Mouse (Mus musculus) neural tube, embryonic 14.5 days (tissue): Measurements from ENCODE around the gene Tshr. TPM values are rescaled to one million over a fixed set of nuclear protein-coding genes. Genes with fewer than 3 reads are reported as not detected.

Experiments
- ATAC-seq: fragments of 200-750 bp; cut with Nextera tagmentation; 2 replicates; pipeline ENCODE4 v1.8.0; 2017; ENCODE audit warnings: low read depth, mild to moderate bottlenecking, moderate TSS enrichment, moderate library complexity
- H3K27ac ChIP-seq: fragments of 300-500 bp; sonication (generic); 2 replicates; pipeline ENCODE4 v1.5.1; 2014; ENCODE audit warnings: low read depth, mild to moderate bottlenecking, control low read depth, low read length, moderate library complexity, mixed read lengths
- H3K27me3 ChIP-seq: fragments of 300-500 bp; sonication (generic); 2 replicates; pipeline ENCODE4 v1.6.1; 2014; ENCODE audit warnings: low read length; ENCODE audit not compliant: control insufficient read depth, insufficient read depth
- H3K36me3 ChIP-seq: fragments of 300-500 bp; sonication (generic); 2 replicates; pipeline ENCODE4 v1.6.1; 2014; ENCODE audit warnings: low read length, mixed read lengths; ENCODE audit not compliant: control insufficient read depth, insufficient read depth
- H3K4me1 ChIP-seq: fragments of 300-500 bp; sonication (generic); 2 replicates; pipeline ENCODE4 v1.6.1; 2014; ENCODE audit warnings: low read length; ENCODE audit not compliant: control insufficient read depth, insufficient read depth
- H3K4me2 ChIP-seq: fragments of 300-500 bp; sonication (generic); 2 replicates; pipeline ENCODE4 v1.6.1; 2014; ENCODE audit warnings: mild to moderate bottlenecking, low read depth, low read length, control low read depth
- H3K4me3 ChIP-seq: fragments of 300-500 bp; sonication (generic); 2 replicates; pipeline ENCODE4 v1.5.1; 2014; ENCODE audit warnings: low read depth, low read length, control low read depth, mixed read lengths
- H3K9ac ChIP-seq: fragments of 300-500 bp; sonication (generic); replicated peaks from 2 replicates; pipeline ENCODE4 v1.6.1; 2014; ENCODE audit warnings: low read depth, mild to moderate bottlenecking, control low read depth, low read length, mixed read lengths
- H3K9me3 ChIP-seq: fragments of 300-500 bp; sonication (generic); 2 replicates; pipeline ENCODE4 v1.6.1; 2016; ENCODE audit warnings: low read length; ENCODE audit not compliant: control insufficient read depth
- WGBS: fragments of 180-500 bp; shearing (Covaris S2); extraction: QIAGEN DNeasy Blood & Tissue Kit; methylation state at CpG from one replicate; pipeline ENCODE4 v1.1.7; 2014; 5-methylcytosine and 5-hydroxymethylcytosine counted together
- polyA plus RNA-seq: library from polyadenylated mRNA; unstranded; fragments of >200 nt; fragmentation: Nextera tagmentation; extraction: Ambion mirVana; gene quantifications from 2 replicates; pipeline ENCODE4 v1.2.1, GENCODE M21; 2014

Gene Tshr
- polyA plus RNA-seq, 1 experiment from 2014 or later, result 0.91 TPM

GRCm38 (mm10) chr12:91412461-91413182, 28.3 kb downstream of the Tshr start:
- Histone ChIP-seq H3K4me2 (no peak overlapping the region), H3K36me3 (no peaks in the 10 kb centered on the region), H3K9ac (no peak overlapping the region), H3K27me3 (peaks cover 6% of the 10 kb centered on the region), H3K27ac (no peak overlapping the region; the same call in 1 of the 2 replicates), H3K4me1 (peaks cover 10% of the 10 kb centered on the region; the same call in 1 of the 2 replicates), H3K4me3 (no peak overlapping the region), H3K9me3 (no peaks in the 10 kb centered on the region)
- 15% methylated on average over 7 of the region's 7 CpGs for WGBS
- ATAC-seq, result peak; percentile 95

- no peak overlapping the region for H3K4me2 ChIP-seq
- no peak overlapping the region for H3K9ac ChIP-seq
- no peaks in the 10 kb centered on the region for H3K36me3 ChIP-seq
- no peak overlapping the region for H3K4me3 ChIP-seq
- H3K9me3 ChIP-seq, result no peaks in the 10 kb centered on the region
- H3K27me3 ChIP-seq, result peaks cover 7% of the 10 kb centered on the region
- WGBS, result 62% methylated on average over 6 of the region's 6 CpGs
- peaks cover 10% of the 10 kb centered on the region; the same call in 1 of the 2 replicates for H3K4me1 ChIP-seq
- ATAC-seq, result no peak
- H3K27ac ChIP-seq, result no peak overlapping the region
Measured at GRCm38 (mm10) chr12:91415112-91415511, 30.7 kb downstream of the Tshr start.

- Histone ChIP-seq H3K27me3 (peaks cover 7% of the 10 kb centered on the region), H3K9ac (no peak overlapping the region), H3K36me3 (no peaks in the 10 kb centered on the region), H3K4me2 (no peak overlapping the region), H3K9me3 (no peaks in the 10 kb centered on the region), H3K4me1 (peaks cover 10% of the 10 kb centered on the region; the same call in 1 of the 2 replicates), H3K4me3 (no peak overlapping the region), H3K27ac (no peak overlapping the region)
- WGBS, result 89% methylated on average over 7 of the region's 7 CpGs
- ATAC-seq, result no peak
Measured at GRCm38 (mm10) chr12:91416828-91417227, 32.5 kb downstream of the Tshr start.

DNA sequence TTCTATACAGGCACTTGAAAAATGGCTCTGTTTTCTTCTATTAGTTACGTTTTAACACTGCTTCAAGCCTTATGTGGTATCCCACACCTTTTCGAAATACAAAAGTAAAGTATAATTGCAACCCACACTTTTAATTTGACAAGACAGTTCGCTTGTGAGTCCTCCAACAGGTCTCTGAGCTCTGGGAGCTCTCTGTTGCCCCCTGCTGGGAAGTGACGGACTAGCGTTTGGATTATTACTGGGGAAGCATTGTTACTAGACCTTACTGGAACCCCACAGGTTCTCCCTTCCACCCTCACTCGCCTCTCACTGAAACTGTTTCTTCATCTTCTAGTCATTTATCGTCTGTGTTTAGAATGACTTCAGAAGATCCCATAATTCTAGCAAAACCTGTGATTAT, 34.4 kb downstream of the Tshr start:
- no peak for ATAC-seq
- H3K4me2 ChIP-seq, result no peak overlapping the region
- no peaks in the 10 kb centered on the region for H3K36me3 ChIP-seq
- H3K9me3 ChIP-seq, result no peaks in the 10 kb centered on the region
- WGBS, result 52% methylated on average over 7 of the region's 7 CpGs
- no peak overlapping the region for H3K27ac ChIP-seq
- H3K4me3 ChIP-seq, result no peak overlapping the region
- H3K27me3 ChIP-seq, result peaks cover 7% of the 10 kb centered on the region
- H3K9ac ChIP-seq, result no peak overlapping the region
- H3K4me1 ChIP-seq, result no peaks in the 10 kb centered on the region

GRCm38 (mm10) chr12:91421272-91421671, 36.9 kb downstream of the Tshr start:
- no peak overlapping the region for H3K9ac ChIP-seq
- no peaks in the 10 kb centered on the region for H3K4me1 ChIP-seq
- no peaks in the 10 kb centered on the region for H3K9me3 ChIP-seq
- no peak overlapping the region for H3K27ac ChIP-seq
- peaks cover 7% of the 10 kb centered on the region for H3K27me3 ChIP-seq
- H3K36me3 ChIP-seq, result no peaks in the 10 kb centered on the region
- ATAC-seq, result no peak
- no peak overlapping the region for H3K4me3 ChIP-seq
- WGBS, result 71% methylated on average over 9 of the region's 9 CpGs
- H3K4me2 ChIP-seq, result no peak overlapping the region

DNA sequence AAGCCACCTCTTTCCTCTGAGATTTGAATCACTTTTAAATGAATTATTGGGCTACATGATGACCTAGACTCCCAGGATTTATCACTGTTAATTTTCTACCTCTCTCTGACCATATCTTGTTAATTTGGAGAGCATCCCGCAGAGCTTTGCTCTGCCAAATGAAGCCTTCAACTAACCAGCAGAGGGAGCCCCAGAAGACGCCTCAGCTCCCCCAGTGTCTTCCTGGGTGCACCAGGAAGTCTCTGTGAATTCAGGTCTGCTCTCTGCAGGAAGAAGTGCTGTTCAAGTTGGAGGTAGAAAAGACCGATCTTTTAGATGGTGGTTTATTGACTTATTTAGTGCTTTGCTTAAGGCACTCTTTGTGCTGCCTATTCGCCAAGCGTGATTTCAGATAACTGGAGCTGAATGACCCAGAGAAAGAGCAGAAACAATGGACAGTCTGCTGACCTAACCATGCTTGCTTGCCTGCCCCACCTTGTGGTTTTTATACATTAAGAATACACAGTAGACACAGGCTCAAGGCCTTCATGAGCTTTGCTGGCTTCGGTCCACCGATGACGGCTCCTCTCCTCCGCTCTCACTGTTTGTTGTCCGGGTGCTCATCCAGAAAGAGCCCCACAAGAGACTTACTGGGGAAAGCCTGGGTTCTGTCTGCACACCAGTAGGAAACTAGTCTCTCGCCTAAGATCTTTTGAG, 38.9 kb downstream of the Tshr start:
- no peak overlapping the region for H3K4me2 ChIP-seq
- no peaks in the 10 kb centered on the region for H3K9me3 ChIP-seq
- no peaks in the 10 kb centered on the region for H3K36me3 ChIP-seq
- ATAC-seq, result peak; percentile 58; the same call in 1 of the 2 replicates
- 67% methylated on average over 11 of the region's 11 CpGs for WGBS
- no peaks in the 10 kb centered on the region for H3K4me1 ChIP-seq
- no peaks in the 10 kb centered on the region for H3K27me3 ChIP-seq
- H3K27ac ChIP-seq, result no peak overlapping the region
- no peak overlapping the region for H3K9ac ChIP-seq
- H3K4me3 ChIP-seq, result no peak overlapping the region

- Histone ChIP-seq H3K4me1 (no peaks in the 10 kb centered on the region), H3K27ac (no peak overlapping the region), H3K36me3 (no peaks in the 10 kb centered on the region), H3K27me3 (no peaks in the 10 kb centered on the region), H3K4me3 (no peak overlapping the region), H3K4me2 (no peak overlapping the region), H3K9me3 (no peaks in the 10 kb centered on the region), H3K9ac (no peak overlapping the region)
- 51% methylated on average over 4 of the region's 4 CpGs for WGBS
- no peak for ATAC-seq
Measured at GRCm38 (mm10) chr12:91426499-91426898, 42.1 kb downstream of the Tshr start.

GRCm38 (mm10) chr12:91427129-91427528, 42.8 kb downstream of the Tshr start:
- no peak for ATAC-seq

DNA sequence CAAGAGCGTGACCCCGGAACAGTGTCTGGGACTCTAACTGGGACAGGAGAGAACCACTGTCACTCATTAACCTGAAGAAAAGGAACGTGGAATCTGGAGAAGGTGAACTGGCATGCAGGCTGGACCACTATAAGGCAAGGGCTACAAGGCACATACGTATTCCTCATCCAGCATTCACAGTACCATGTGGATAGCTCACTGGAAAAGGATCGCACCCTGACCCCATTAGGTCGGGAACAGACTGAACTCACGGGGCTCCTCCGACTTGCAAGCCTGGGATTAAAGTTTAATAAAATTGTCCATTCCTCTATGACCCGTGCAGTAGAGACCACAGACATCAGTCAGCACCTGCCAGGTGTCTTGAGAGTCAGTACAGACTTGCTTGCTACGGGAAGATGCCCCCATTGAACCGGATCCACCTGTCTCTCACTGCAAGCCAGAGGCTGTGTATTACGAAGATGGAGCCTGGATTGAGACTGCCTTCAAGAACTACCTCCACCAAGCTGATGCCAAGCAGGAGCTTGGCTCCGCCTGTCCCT, 97.9 kb downstream of the Tshr start:
- H3K36me3 ChIP-seq, result no peaks in the 10 kb centered on the region
- no peaks in the 10 kb centered on the region for H3K4me1 ChIP-seq
- WGBS, result 89% methylated on average over 13 of the region's 13 CpGs
- no peak overlapping the region for H3K4me3 ChIP-seq
- no peak overlapping the region for H3K4me2 ChIP-seq
- H3K27me3 ChIP-seq, result no peaks in the 10 kb centered on the region
- H3K9ac ChIP-seq, result no peak overlapping the region
- ATAC-seq, result no peak
- no peak overlapping the region for H3K27ac ChIP-seq
- H3K9me3 ChIP-seq, result no peaks in the 10 kb centered on the region

More at GRCm38 (mm10) chr12:91427129-91427528, 42.8 kb downstream of the Tshr start:
- Histone ChIP-seq H3K4me2 (no peak overlapping the region), H3K9me3 (no peaks in the 10 kb centered on the region), H3K9ac (no peak overlapping the region), H3K27me3 (no peaks in the 10 kb centered on the region), H3K4me3 (no peak overlapping the region), H3K4me1 (no peaks in the 10 kb centered on the region), H3K36me3 (no peaks in the 10 kb centered on the region), H3K27ac (no peak overlapping the region)
- 71% methylated on average over 2 of the region's 2 CpGs for WGBS
